Comparison of ENCODE assay signal across 24 mouse cellular contexts in genomic region chr1:162515116-162515515, GRCm38 (mm10). TPM values are rescaled to one million over a fixed set of nuclear protein-coding genes. Genes with fewer than 3 reads are reported as not detected.
"Had no signal": no experiment of that assay in that cellular context is flagged by ENCODE, and none has a peak within 500 bp of the region (broad histone marks: within the 10 kb centered on the region; RNA-seq: fewer than 3 reads in every experiment).

No protein-coding gene starts in this region.

- H3K4me2 ChIP-seq: heart, embryonic 12.5 days; hindbrain, embryonic 12.5 days; hindbrain, embryonic 14.5 days; limb, embryonic 12.5 days; liver, embryonic 12.5 days had no signal

- H3K4me3 ChIP-seq: gastrocnemius, adult 2 months; heart, embryonic 10.5 days; heart, embryonic 12.5 days; hindbrain, embryonic 10.5 days; hindbrain, embryonic 12.5 days; layer of hippocampus, adult 2 months; left cerebral cortex, adult 2 months; limb, embryonic 10.5 days; limb, embryonic 12.5 days; liver, embryonic 12.5 days had no signal

- H3K9ac ChIP-seq: heart, embryonic 12.5 days; hindbrain, embryonic 12.5 days; hindbrain, embryonic 14.5 days; limb, embryonic 12.5 days; liver, embryonic 12.5 days; liver, embryonic 14.5 days had no signal

- H3K27me3 ChIP-seq: heart, embryonic 12.5 days; hindbrain, embryonic 12.5 days; limb, embryonic 12.5 days; liver, embryonic 12.5 days had no signal

- ATAC-seq: hindbrain, embryonic 16.5 days; liver, embryonic 12.5 days had no signal

- H3K9me3 ChIP-seq: heart, embryonic 10.5 days; heart, embryonic 12.5 days; hindbrain, embryonic 10.5 days; hindbrain, embryonic 12.5 days; limb, embryonic 10.5 days; limb, embryonic 12.5 days; liver, embryonic 12.5 days had no signal

- H3K36me3 ChIP-seq: heart, embryonic 10.5 days; heart, embryonic 12.5 days; hindbrain, embryonic 10.5 days; hindbrain, embryonic 12.5 days; limb, embryonic 10.5 days; limb, embryonic 12.5 days; liver, embryonic 12.5 days had no signal

- H3K27ac ChIP-seq: gastrocnemius, adult 2 months; heart, embryonic 10.5 days; hindbrain, embryonic 10.5 days; hindbrain, embryonic 12.5 days; hindbrain, embryonic 14.5 days; layer of hippocampus, adult 2 months; left cerebral cortex, adult 2 months; limb, embryonic 10.5 days; limb, embryonic 12.5 days; liver, embryonic 12.5 days; liver, embryonic 14.5 days had no signal

- DNase-seq: gastrocnemius, adult 2 months; gastrocnemius, postnatal 10 days; gastrocnemius, postnatal 25 days; heart, adult 18-20 months; heart, postnatal 10 days; heart, postnatal 4 days; kidney, adult 8-10 months; kidney, postnatal 10 days; kidney, postnatal 25 days; kidney, postnatal 4 days; liver had no signal

- H3K4me1 ChIP-seq: heart, embryonic 10.5 days; heart, embryonic 12.5 days; hindbrain, embryonic 10.5 days; hindbrain, embryonic 12.5 days; limb, embryonic 10.5 days; limb, embryonic 12.5 days had no signal

RNA-seq across cellular contexts. Expression of gene Dnm3, which starts 37.3 kb away (rescaled TPM):
- total RNA-seq: granulocyte monocyte progenitor cell, adult 5-6 weeks had no signal
